Mouse (Mus musculus): ENCODE data around the gene Ston2.

DNA sequence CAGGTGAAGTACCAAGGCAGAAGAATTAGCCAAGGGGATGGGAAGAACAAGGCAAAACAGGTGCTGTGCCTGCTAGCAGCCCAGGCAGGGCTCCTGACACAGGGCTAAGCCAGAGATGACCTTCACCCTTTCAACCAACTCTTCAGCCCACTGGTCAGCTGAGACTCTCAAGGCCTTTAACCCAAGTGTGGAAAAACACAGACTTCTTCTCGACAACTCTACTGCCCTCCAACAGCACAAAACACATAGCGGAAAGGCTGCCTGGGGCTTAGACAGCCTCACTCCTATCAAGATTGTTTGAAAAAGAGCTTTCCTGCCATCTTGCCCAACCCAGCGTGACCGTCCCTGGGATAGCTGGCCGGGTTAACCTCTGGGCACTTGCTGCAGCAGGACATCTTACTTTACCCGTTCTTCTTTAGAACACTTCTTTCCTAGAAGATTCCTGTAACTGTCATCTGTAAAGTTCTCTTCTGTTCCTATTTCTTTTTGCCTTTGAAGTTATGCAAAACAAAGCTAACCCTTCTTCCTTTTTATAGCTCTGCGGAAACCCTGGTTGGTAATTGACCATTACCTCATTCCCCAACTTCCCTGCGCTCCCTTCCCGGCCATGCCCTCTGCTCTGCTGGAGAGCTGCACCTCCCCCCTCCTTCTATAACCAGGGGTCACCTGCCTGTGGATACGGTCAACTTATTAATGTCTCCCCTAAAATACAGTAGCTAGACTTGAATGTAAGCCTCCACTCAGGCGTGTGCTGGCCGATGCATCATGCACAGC lies 150.9 kb downstream of the Ston2 start:
- TF ChIP-seq CTCF (IDR thresholded peaks at IDR 0.05), result no peak
- no peak for TF ChIP-seq POLR2A (IDR thresholded peaks at IDR 0.05; ENCODE audit: insufficient read depth, low read depth, low read length)

All from heart, adult 2 months (tissue).